Mouse (Mus musculus) erythroblast, embryonic 14.5 days (primary cell): ENCODE data around the gene Klf12.

Experiments used
- GATA1 ChIP-seq: IDR thresholded peaks from 2 replicates; pipeline ENCODE4 v1.6.1; 2012; ENCODE audit warnings: low read length, inconsistent platforms, mixed read lengths
- TAL1 ChIP-seq: IDR thresholded peaks from 3 replicates; pipeline ENCODE4 v1.6.1; 2012; ENCODE audit warnings: low read length, inconsistent platforms, mixed read lengths

DNA sequence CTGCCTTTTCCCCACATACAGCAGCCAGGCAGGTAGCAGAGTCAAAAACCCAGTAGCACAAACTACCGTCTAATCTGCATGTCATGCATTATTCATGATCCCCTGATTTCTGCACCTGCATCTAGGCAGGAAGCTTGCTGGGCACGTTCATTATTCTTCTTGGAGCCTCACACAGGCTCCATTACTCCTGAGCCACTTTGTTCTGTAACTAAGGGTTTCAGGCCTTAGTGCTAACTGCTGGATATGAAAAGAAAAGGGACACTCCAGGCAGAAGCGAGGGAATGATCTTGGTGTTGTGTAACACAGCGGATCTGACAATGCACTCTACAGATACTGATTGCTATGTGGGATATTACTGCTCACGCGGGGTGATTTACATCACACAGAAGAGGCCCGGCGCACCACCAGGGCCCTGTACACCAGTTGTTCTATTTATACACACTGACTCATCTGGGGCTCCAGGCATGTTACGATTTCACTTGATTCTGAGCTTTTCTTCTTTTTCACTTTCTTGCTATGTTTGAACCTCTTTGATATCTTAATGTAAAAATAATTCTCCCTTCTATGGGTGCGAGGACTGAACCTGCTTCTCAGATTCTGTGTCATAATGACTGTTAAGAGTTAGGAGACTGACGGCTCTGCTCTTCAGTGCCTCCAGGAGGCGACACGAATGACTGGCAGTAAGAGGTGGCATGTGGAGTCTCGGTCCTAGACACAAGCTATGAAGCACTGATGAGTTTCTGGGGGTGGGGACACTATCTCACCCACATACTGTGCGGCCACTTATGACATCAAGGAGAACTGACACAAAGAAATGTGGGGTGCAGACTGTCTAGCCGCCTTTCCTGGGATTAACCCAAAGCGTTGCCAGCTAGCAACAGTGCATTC, 340.0 kb downstream of the Klf12 start:
- no peak for TF ChIP-seq TAL1
- TF ChIP-seq GATA1: no peak
